Mouse (Mus musculus): ENCODE measurements at regions not wholly inside any gene's neighbourhood (a gene's known extent, or its start where the extent isn't known, plus 50 kb on each side); places are given as distances from the start of the nearest gene placed in this dataset.

DNA sequence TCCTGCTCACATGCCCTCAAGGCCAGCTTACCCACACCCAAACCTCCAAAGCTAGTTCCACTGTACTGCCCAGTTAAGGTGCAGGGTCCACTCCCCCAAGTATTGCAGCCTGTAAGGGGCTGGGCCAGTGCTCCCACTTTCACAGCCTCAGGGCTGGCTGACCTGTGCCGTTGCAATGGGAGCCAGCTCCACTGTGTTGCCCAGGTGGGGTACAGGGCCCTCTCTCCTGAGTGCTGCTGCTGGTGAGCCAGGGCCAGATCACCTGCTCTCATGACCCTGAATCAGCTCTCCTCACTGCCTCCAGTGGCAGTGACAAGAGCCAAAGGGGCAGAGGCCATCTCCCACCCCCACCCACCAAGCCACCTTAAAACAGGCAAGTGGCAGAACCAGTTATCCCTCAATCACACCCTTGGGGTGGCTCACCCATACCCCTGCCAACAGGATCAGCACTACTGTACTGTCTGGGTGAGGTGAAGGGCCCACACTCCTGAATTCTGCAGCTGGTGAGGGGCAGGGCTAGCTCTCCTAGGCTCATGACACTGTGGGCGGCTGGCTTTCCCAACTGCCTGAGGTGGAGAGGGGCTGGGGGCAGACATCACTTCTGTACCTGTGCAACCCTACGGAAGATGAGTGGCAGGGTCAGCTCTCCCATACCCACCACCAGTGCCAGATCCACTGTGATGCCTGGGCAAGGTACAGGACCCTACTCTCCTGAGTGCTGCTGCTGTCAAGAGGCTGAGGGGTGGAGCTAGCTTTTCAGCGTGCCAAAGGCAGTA lies 248.9 kb upstream of the Pex5l start:
- no peak for ATAC-seq
- Histone ChIP-seq H3K36me3 (ENCODE audit: control insufficient read depth, insufficient read depth) (no peaks in the 10 kb centered on the region), H3K27me3 (replicated peaks; ENCODE audit: control insufficient read depth, insufficient read depth, low read length) (no peaks in the 10 kb centered on the region), H3K4me3 (replicated peaks; ENCODE audit: low read length) (no peak overlapping the region), H3K27ac (ENCODE audit: low read length) (no peak overlapping the region), H3K4me2 (ENCODE audit: low read length) (no peak overlapping the region), H3K4me1 (replicated peaks; ENCODE audit: control insufficient read depth, insufficient read depth, low read length) (no peaks in the 10 kb centered on the region), H3K9ac (replicated peaks; ENCODE audit: low read depth, low read length) (no peak overlapping the region), H3K9me3 (ENCODE audit: control insufficient read depth, low read length) (no peaks in the 10 kb centered on the region)
- 84% methylated on average over 4 of the region's 4 CpGs for WGBS

DNA sequence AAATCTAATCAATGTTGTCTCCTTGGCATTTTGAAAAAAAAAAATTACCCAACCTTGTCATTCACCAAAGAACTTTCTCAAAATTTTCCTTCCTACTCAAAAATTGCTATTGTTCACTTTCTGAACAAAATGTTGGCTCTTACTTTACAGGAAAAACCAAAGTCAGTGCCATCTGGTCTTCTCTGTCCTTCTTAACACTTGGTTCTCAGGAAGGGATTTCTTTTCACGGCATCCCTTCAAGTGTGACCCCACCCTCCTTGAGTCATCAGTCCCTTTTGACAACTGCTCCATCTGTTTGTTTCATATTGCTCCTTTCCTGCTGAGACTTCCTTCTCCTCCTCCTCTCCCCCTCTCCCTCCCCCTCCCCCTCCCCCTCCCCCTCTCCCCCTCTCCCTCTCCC lies 245.1 kb upstream of the Pex5l start:
- Histone ChIP-seq H3K9ac (replicated peaks; ENCODE audit: low read depth, low read length) (no peak overlapping the region), H3K27ac (ENCODE audit: low read length) (no peak overlapping the region), H3K4me1 (replicated peaks; ENCODE audit: control insufficient read depth, insufficient read depth, low read length) (no peaks in the 10 kb centered on the region), H3K4me3 (replicated peaks; ENCODE audit: low read length) (no peak overlapping the region), H3K27me3 (replicated peaks; ENCODE audit: control insufficient read depth, insufficient read depth, low read length) (no peaks in the 10 kb centered on the region), H3K4me2 (ENCODE audit: low read length) (no peak overlapping the region), H3K9me3 (ENCODE audit: control insufficient read depth, low read length) (no peaks in the 10 kb centered on the region), H3K36me3 (ENCODE audit: control insufficient read depth, insufficient read depth) (no peaks in the 10 kb centered on the region)
- ATAC-seq = no peak
- 47% methylated on average over 1 of the region's 1 CpGs for WGBS

DNA sequence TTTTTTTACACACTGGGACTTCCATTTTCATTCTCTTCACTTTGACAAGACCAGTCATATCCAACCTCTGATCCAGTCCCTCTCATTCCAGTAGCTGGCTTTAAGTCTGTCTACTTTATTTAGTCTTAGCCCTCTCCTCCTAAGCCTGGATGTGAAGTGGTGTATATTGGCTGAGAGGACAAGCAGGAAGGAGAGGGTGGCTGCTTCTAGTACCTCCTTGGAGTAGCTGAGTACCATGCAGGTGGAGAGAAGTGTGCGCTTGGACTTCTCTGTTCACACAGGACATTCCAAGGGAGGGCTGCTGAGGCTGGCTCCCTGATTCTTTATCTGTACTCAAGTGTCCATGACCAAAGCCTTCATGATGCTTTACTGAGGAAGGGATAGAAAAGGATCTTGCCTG lies 240.6 kb upstream of the Pex5l start:
- Histone ChIP-seq H3K4me2 (ENCODE audit: low read length) (no peak overlapping the region), H3K4me1 (replicated peaks; ENCODE audit: control insufficient read depth, insufficient read depth, low read length) (no peaks in the 10 kb centered on the region), H3K27me3 (replicated peaks; ENCODE audit: control insufficient read depth, insufficient read depth, low read length) (no peaks in the 10 kb centered on the region), H3K36me3 (ENCODE audit: control insufficient read depth, insufficient read depth) (no peaks in the 10 kb centered on the region), H3K9me3 (ENCODE audit: control insufficient read depth, low read length) (no peaks in the 10 kb centered on the region), H3K9ac (replicated peaks; ENCODE audit: low read depth, low read length) (no peak overlapping the region), H3K27ac (ENCODE audit: low read length) (no peak overlapping the region), H3K4me3 (replicated peaks; ENCODE audit: low read length) (no peak overlapping the region)
- no peak for ATAC-seq
- 96% methylated on average over 1 of the region's 1 CpGs for whole genome bisulfite sequencing

DNA sequence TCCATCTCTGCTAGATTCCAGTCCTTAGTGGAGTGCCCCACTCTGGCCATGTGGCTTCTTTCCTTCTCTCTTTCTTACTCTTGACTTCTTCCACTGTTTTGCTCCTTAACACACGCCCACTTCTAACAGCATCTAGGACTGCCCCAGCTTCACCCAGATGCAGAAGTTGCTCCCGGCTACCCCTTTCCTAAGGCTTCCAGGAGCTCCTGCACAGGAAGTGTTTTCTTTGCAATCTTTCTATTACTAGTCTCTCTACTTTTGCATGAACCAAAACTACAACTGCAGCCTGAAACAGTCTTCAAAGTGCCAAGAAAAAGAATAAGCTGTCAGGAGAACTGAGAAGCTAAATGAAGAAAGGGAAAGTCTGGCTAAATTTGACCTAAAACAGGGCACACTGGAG lies 236.6 kb upstream of the Pex5l start:
- H3K36me3 ChIP-seq (ENCODE audit: control insufficient read depth, insufficient read depth) = no peaks in the 10 kb centered on the region

DNA sequence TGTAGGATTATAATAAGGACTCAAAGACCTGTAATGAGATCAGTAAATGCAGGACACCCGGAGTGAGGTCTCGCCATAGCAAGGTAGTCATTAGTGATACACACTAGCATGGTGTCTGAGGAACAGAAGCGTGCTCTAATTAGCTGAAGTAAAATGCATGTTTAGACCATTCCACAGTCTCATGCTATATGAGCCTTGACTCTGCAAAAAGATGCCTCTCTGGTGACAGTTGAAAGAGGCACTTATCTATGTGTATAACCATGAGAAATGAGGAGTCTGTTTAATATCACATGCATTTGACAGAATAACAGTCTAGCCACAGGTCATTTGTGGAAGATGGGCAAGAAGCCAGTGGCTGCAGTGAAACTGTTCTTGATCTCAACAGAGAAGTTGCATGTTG lies 232.1 kb upstream of the Pex5l start:
- Histone ChIP-seq H3K4me3 (replicated peaks; ENCODE audit: low read length) (no peak overlapping the region), H3K36me3 (ENCODE audit: control insufficient read depth, insufficient read depth) (no peaks in the 10 kb centered on the region), H3K27ac (ENCODE audit: low read length) (no peak overlapping the region), H3K4me1 (replicated peaks; ENCODE audit: control insufficient read depth, insufficient read depth, low read length) (no peaks in the 10 kb centered on the region), H3K4me2 (ENCODE audit: low read length) (no peak overlapping the region), H3K9me3 (ENCODE audit: control insufficient read depth, low read length) (no peaks in the 10 kb centered on the region), H3K27me3 (replicated peaks; ENCODE audit: control insufficient read depth, insufficient read depth, low read length) (no peaks in the 10 kb centered on the region), H3K9ac (replicated peaks; ENCODE audit: low read depth, low read length) (no peak overlapping the region)
- 36% methylated on average over 3 of the region's 3 CpGs for WGBS
- no peak for ATAC-seq

More for the DNA sequence above, 236.6 kb upstream of the Pex5l start:
- no peaks in the 10 kb centered on the region for H3K9me3 ChIP-seq (ENCODE audit: control insufficient read depth, low read length)
- no peak overlapping the region for H3K9ac ChIP-seq (replicated peaks; ENCODE audit: low read depth, low read length)
- no peak overlapping the region for H3K4me3 ChIP-seq (replicated peaks; ENCODE audit: low read length)
- no peak overlapping the region for H3K27ac ChIP-seq (ENCODE audit: low read length)
- no peak overlapping the region for H3K4me2 ChIP-seq (ENCODE audit: low read length)
- ATAC-seq = no peak
- H3K27me3 ChIP-seq (replicated peaks; ENCODE audit: control insufficient read depth, insufficient read depth, low read length) = no peaks in the 10 kb centered on the region
- WGBS = 88% methylated on average over 2 of the region's 2 CpGs
- no peaks in the 10 kb centered on the region for H3K4me1 ChIP-seq (replicated peaks; ENCODE audit: control insufficient read depth, insufficient read depth, low read length)

DNA sequence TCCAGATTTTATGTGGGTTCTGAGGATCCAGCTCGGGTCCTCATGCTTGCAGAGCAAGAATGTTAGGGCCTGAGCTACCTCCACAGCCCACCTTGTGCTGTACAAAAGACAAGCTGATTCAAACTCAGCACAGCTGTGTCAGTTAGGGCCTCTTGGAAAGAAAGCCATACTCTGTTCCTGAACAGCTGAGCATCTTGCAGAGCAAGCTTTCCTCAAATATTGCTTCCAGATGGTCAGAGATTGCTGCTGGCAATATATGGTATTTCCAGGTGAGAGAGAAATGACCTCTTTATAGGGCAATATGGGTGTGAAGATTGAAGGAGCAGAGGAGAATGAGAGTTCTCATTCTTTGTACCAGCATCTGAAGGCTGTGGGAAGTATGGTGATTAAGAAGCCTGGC lies 229.8 kb upstream of the Pex5l start:
- Histone ChIP-seq H3K9me3 (ENCODE audit: control insufficient read depth, low read length) (no peaks in the 10 kb centered on the region), H3K27ac (ENCODE audit: low read length) (no peak overlapping the region), H3K4me3 (replicated peaks; ENCODE audit: low read length) (no peak overlapping the region), H3K27me3 (replicated peaks; ENCODE audit: control insufficient read depth, insufficient read depth, low read length) (no peaks in the 10 kb centered on the region), H3K36me3 (ENCODE audit: control insufficient read depth, insufficient read depth) (no peaks in the 10 kb centered on the region), H3K4me1 (replicated peaks; ENCODE audit: control insufficient read depth, insufficient read depth, low read length) (no peaks in the 10 kb centered on the region), H3K4me2 (ENCODE audit: low read length) (no peak overlapping the region), H3K9ac (replicated peaks; ENCODE audit: low read depth, low read length) (no peak overlapping the region)
- ATAC-seq = no peak
- WGBS = 58% methylated on average over 1 of the region's 1 CpGs

DNA sequence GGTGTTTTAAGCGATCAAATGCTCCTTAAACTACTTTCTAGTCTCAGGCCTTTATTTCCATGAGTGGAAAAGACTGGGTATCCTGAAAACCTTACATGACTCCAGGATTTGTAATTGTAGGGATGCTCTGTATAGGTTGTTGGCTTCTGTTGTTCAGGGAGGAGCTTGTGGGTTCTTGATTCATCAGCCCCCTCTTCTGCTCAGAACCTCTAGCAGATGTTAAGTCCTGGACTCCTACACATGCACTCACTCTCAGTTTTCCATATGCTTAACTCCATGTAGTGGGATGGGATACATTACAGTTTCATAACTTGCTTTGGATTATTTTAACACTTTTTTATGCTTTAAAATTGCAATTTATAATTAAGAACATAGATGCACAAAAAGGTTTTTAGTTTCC lies 220.5 kb upstream of the Pex5l start:
- Histone ChIP-seq H3K4me3 (replicated peaks; ENCODE audit: low read length) (no peak overlapping the region), H3K9me3 (ENCODE audit: control insufficient read depth, low read length) (no peaks in the 10 kb centered on the region), H3K27ac (ENCODE audit: low read length) (no peak overlapping the region), H3K9ac (replicated peaks; ENCODE audit: low read depth, low read length) (no peak overlapping the region), H3K27me3 (replicated peaks; ENCODE audit: control insufficient read depth, insufficient read depth, low read length) (no peaks in the 10 kb centered on the region), H3K4me2 (ENCODE audit: low read length) (no peak overlapping the region), H3K4me1 (replicated peaks; ENCODE audit: control insufficient read depth, insufficient read depth, low read length) (no peaks in the 10 kb centered on the region), H3K36me3 (ENCODE audit: control insufficient read depth, insufficient read depth) (no peaks in the 10 kb centered on the region)
- no peak for ATAC-seq
- 84% methylated on average over 1 of the region's 1 CpGs for WGBS

DNA sequence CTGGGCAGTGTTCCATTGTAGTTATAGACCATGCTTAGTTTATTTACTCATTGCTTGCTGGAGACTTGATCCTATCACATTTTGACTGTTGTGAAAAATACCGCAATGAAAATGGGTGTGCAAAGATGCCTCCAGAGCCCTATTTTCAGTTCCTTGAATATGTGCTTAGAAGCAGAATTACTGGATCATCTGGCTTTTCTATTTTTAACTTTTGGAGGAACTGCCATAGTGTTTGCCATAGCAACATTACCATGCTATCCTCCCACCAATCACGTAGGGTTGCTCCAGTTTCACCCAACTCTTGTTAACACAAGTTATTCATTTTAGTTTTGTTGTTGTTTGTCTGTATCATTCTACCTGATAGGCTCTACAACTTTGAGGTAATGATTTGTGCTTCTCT lies 217.0 kb upstream of the Pex5l start:
- no peak overlapping the region for H3K9ac ChIP-seq (replicated peaks; ENCODE audit: low read depth, low read length)
- no peaks in the 10 kb centered on the region for H3K9me3 ChIP-seq (ENCODE audit: control insufficient read depth, low read length)
- H3K27me3 ChIP-seq (replicated peaks; ENCODE audit: control insufficient read depth, insufficient read depth, low read length) = no peaks in the 10 kb centered on the region
- ATAC-seq = no peak
- 89% methylated on average over 2 of the region's 2 CpGs for WGBS
- no peaks in the 10 kb centered on the region for H3K36me3 ChIP-seq (ENCODE audit: control insufficient read depth, insufficient read depth)
- H3K4me1 ChIP-seq (replicated peaks; ENCODE audit: control insufficient read depth, insufficient read depth, low read length) = no peaks in the 10 kb centered on the region
- no peak overlapping the region for H3K27ac ChIP-seq (ENCODE audit: low read length)
- no peak overlapping the region for H3K4me2 ChIP-seq (ENCODE audit: low read length)
- no peak overlapping the region for H3K4me3 ChIP-seq (replicated peaks; ENCODE audit: low read length)

DNA sequence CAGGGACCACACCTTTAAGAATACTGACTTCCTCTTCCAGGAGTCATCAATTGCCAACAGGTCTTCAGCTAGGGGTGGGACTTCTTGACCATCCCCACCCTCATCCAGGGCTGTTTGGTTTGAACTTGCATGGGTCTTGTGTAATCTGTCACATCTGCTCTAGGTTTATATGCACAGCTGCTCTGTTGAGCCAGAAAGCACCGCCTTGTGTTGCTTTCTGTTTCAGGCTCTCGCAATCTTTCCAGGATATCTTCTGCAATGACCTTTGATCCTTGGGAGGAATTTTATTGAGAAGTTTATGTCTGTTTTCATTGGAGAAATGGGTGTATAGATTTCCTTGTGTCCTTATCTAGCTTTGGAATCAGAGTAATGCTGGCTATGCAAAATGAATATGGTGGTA lies 210.8 kb upstream of the Pex5l start:
- Histone ChIP-seq H3K27ac (ENCODE audit: low read length) (no peak overlapping the region), H3K9me3 (ENCODE audit: control insufficient read depth, low read length) (no peaks in the 10 kb centered on the region), H3K4me3 (replicated peaks; ENCODE audit: low read length) (no peak overlapping the region), H3K9ac (replicated peaks; ENCODE audit: low read depth, low read length) (no peak overlapping the region), H3K4me2 (ENCODE audit: low read length) (no peak overlapping the region), H3K36me3 (ENCODE audit: control insufficient read depth, insufficient read depth) (no peaks in the 10 kb centered on the region), H3K27me3 (replicated peaks; ENCODE audit: control insufficient read depth, insufficient read depth, low read length) (no peaks in the 10 kb centered on the region), H3K4me1 (replicated peaks; ENCODE audit: control insufficient read depth, insufficient read depth, low read length) (no peaks in the 10 kb centered on the region)
- no peak for ATAC-seq
- 94% methylated on average over 2 of the region's 2 CpGs for WGBS

DNA sequence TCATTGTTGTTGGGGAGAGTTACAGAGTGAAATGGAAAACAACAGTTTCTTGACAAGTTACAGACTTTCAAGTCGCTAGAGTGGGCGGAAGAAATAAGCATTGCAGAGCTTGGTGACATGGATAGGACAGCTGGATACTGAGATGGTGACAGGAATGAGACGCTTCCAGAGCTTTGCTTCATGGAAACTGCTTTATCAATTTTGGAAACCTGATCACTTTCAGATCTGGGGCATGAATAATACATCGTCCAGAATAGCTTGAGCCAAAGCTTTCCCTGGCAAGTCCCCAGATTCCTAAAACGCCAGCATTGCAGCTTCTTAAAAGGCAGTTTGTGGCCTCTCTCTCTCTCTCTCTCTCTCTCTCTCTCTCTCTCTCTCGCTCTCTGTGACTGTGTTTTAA lies 207.9 kb upstream of the Pex5l start:
- peak; percentile 55; the same call in 1 of the 2 replicates for ATAC-seq
- 44% methylated on average over 6 of the region's 6 CpGs for WGBS

More for the DNA sequence above, 207.9 kb upstream of the Pex5l start:
- Histone ChIP-seq H3K9me3 (ENCODE audit: control insufficient read depth, low read length) (no peaks in the 10 kb centered on the region), H3K4me3 (replicated peaks; ENCODE audit: low read length) (no peak overlapping the region), H3K4me1 (replicated peaks; ENCODE audit: control insufficient read depth, insufficient read depth, low read length) (no peaks in the 10 kb centered on the region), H3K9ac (replicated peaks; ENCODE audit: low read depth, low read length) (no peak overlapping the region), H3K36me3 (ENCODE audit: control insufficient read depth, insufficient read depth) (no peaks in the 10 kb centered on the region), H3K27ac (ENCODE audit: low read length) (no peak overlapping the region), H3K4me2 (ENCODE audit: low read length) (no peak overlapping the region), H3K27me3 (replicated peaks; ENCODE audit: control insufficient read depth, insufficient read depth, low read length) (no peaks in the 10 kb centered on the region)
